Mouse (Mus musculus) thymus, adult 2 months (tissue): ENCODE measurements around the gene Mras.

Experiments used
- CTCF ChIP-seq: fragments of 200-500 bp; IDR thresholded peaks from 2 replicates; pipeline ENCODE4 v1.5.1; 2012; ENCODE audit warnings: mild to moderate bottlenecking, control low read depth, low read length, moderate library complexity, borderline replicate concordance; ENCODE audit not compliant: control insufficient read depth, poor library complexity, insufficient read depth; ENCODE audit errors: extremely low read depth
- POLR2A ChIP-seq: fragments of 200-500 bp; IDR thresholded peaks from 2 replicates; pipeline ENCODE4 v1.6.1; 2012; ENCODE audit warnings: mild to moderate bottlenecking, low read length, control low read depth, moderate library complexity; ENCODE audit not compliant: control insufficient read depth, poor library complexity, insufficient read depth; ENCODE audit errors: extremely low read depth

DNA sequence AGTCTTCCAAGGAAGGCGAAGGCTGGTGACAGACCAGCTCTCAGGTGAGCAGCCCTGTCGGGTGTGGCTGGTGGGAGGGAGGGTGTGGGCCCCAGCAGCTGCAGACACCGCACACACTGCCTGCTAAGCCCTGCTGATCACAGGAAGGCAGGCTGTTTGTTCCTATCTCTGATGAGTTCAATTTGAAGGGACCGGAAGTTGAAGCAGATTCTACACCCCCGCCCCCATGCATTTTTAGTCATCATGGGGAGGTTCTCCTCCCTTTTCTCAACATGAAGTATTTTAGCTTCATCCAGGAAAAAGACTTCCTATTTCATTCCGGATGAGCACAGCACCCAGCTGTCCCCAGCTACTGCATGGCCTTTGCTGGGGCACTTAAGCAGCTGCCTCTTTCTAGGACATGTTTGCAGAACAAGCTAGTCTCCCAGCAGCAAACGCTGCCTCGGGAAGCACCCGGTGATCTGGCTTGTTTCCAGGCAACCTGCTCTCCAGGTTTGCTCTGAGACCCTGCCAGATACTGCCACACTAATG lies 42.1 kb upstream of the Mras start:
- TF ChIP-seq CTCF, result no peak
- TF ChIP-seq POLR2A, result no peak
